Mouse (Mus musculus) central nervous system, embryonic 11.5 days (tissue): ENCODE data around the gene Ifi209. TPM values are rescaled to one million over a fixed set of nuclear protein-coding genes. Genes with fewer than 3 reads are reported as not detected.

Experiments
- polyA plus RNA-seq: library from polyadenylated mRNA; depleted of rRNA; stranded (reverse); fragments of >200 nt; gene quantifications from 2 replicates; pipeline ENCODE4 v1.2.3, GENCODE M21; 2012; rRNA removed

Ifi209 gene
- 0.04 and 0.10 TPM in 2 replicates for polyA plus RNA-seq

DNA sequence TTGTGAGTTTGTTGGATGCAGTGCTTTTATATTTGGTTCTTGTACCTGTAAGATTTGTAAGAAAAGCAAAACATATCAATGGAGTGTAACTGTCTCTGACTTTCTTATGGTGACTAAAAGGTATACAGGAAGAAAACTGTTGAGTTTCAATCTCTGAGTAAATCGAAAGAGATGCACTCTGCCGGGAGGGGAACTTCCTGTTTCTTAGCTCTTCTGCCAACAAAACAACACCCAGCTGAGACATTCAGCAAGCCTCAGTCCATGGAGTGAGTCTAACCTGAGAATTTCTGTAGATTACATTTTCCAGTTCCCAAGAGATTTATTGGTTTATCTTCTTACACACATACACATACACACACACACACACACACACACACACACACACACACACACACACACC is at the start of gene Ifi209:
Gene Ifi209, plus strand, starts transcription at position 296 of the 400 bp plus-strand sequence.

GRCm38 (mm10) chr1:173598838-173599494 is 31.8 kb upstream of the Ifi209 start, which contains the start of gene Ifi213:
TSS of gene Ifi213 (minus strand) at chr1:173599274.

DNA sequence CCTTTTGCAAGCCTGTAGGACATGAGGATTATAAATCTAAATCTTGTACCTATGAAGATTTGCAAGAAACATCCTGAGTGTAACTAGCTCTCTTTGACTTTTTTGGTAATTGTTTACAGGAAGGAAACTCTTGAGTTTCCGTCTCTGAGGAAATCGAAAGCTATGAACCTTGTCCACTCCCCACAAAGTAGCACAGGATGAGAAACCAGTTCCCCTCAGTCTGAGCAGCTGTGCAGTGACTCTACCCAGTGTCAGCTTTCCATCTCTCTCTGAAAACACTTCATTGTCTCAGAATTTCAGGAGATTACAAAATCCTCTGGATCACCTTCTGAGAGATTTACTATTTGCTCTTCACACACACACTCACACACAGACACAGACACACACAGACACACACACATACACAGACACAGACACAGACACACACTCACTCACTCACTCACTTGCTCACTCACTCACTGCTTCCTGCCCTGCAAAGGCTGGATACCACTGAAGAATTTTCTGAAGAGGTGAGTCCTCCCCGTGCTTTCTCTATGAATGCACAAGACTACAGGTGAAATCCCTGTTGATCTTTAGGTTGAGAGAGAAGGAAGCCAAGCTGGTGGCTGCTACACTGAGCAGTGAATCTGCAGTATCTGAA is 42.9 kb downstream of the Ifi209 start, which contains the start of gene Ifi208:
Gene Ifi208, plus strand, starts transcription at position 218 of the 640 bp plus-strand sequence.

Other genes starting within 250 kb of the Ifi209 start
- gene Ifi206, start 139.9 kb upstream of the Ifi209 start, polyA plus RNA-seq = 0.02 and 0.06 TPM in 2 replicates
- gene Ifi214, start 95.0 kb upstream of the Ifi209 start, polyA plus RNA-seq = not detected in 2 replicates
- not detected in 2 replicates for gene Ifi213, start 31.6 kb upstream of the Ifi209 start, polyA plus RNA-seq
- gene Ifi208, start 42.8 kb downstream of the Ifi209 start, polyA plus RNA-seq = 0.02 TPM in 2 replicates
- 0.54 and 0.88 TPM in 2 replicates for gene Ifi207, start 110.8 kb downstream of the Ifi209 start, polyA plus RNA-seq
- 0.83 and 1.1 TPM in 2 replicates for gene Ifi204, start 136.0 kb downstream of the Ifi209 start, polyA plus RNA-seq